Mouse (Mus musculus) thymus, adult 2 months (tissue): ENCODE measurements at regions not wholly inside any gene's neighbourhood (a gene's known extent, or its start where the extent isn't known, plus 50 kb on each side); places are given as distances from the start of the nearest gene placed in this dataset.

Experiments
- CTCF ChIP-seq: fragments of 200-500 bp; IDR thresholded peaks from 2 replicates; pipeline ENCODE4 v1.5.1; 2012; ENCODE audit warnings: mild to moderate bottlenecking, control low read depth, low read length, moderate library complexity, borderline replicate concordance; ENCODE audit not compliant: control insufficient read depth, poor library complexity, insufficient read depth; ENCODE audit errors: extremely low read depth
- POLR2A ChIP-seq: fragments of 200-500 bp; IDR thresholded peaks from 2 replicates; pipeline ENCODE4 v1.6.1; 2012; ENCODE audit warnings: mild to moderate bottlenecking, low read length, control low read depth, moderate library complexity; ENCODE audit not compliant: control insufficient read depth, poor library complexity, insufficient read depth; ENCODE audit errors: extremely low read depth

- TF ChIP-seq CTCF, result no peak
- TF ChIP-seq POLR2A, result no peak
Observed at GRCm38 (mm10) chr3:8282411-8282810, 1327.5 kb downstream of the Zfp704 start.
